Mouse (Mus musculus) c-Kit-positive CD71-positive TER-119-negative erythroid progenitor cells, embryonic 14.5 days (primary cell): ENCODE data around the gene Slc26a10.

Source experiments
- DNase-seq: peaks from one replicate; pipeline ENCODE4 v3.0.0-alpha.2; 2013; ENCODE audit warnings: low read depth

Gene Slc26a10

DNA sequence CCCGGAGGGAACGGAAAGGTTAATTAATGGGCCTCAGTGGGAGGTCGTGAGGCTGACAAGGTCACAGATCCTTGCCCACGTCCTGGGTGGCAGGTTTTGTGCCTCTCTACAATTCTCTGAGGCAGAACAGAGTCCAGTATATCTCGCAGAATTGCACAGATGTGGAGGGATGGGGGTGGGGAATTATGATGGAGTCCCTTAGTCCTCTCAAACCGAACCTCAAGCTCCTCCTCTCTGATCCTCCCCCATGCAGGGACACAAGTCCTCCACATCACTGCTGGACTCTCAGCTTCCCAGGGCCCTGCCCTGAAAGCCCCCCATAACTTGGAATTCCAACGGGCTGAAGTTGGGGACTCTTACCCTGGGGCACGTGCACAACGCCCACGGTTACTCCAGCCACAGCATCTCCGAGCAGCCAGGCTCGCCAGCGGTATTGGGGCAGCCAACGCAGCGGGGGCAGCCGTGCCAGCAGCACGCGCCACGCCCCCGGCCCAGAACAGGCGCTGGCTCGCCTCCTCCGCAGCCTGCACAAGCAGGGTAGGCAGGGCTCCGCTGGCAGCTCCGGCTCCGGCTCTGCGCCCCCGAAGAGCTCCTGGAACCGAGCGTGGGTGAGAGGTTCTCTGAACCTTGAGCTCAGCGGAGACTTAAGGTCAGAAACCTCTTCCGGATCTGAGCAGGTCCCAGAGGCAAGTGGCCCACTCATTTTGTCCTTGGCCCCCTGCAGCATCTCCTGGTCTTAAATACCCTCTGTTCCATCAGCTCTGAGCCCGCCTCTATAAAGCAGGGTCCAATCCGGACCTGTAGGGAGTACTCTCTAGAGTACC lies at the start of gene Slc26a10:
Gene Slc26a10 (minus strand): TSS at position 775 of the 824 bp plus-strand sequence.
- DNase-seq = no peak

GRCm38 (mm10) chr10:127228897-127229296 lies 48.5 kb upstream of the Slc26a10 start:
- peak; percentile 67 for DNase-seq

DNA sequence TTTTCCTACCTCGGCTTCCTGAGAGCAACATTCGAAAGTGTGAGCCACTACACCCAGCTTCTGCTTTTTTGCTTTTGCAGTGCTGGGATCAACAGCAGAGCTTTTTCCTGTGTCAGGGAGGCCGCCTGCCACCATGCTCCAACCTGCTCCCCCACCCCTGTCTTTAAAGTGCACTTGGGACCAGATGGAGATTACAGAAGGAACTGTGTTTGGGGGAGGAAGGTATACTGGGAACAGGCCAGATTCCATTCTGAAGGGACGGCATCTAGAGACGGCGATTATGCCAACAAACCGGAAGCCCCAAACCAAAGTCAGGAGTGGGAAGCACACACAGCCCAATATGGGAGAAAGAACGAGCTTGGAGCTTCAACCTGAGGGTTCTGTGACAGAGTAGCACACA lies 46.7 kb upstream of the Slc26a10 start:
- no peak for DNase-seq

- DNase-seq = no peak
Measured at GRCm38 (mm10) chr10:127226318-127226895, 46.0 kb upstream of the Slc26a10 start.

- DNase-seq = no peak
Measured at GRCm38 (mm10) chr10:127225732-127226131, 45.3 kb upstream of the Slc26a10 start.

- DNase-seq = no peak
Measured at GRCm38 (mm10) chr10:127225213-127225612, 44.8 kb upstream of the Slc26a10 start.

DNA sequence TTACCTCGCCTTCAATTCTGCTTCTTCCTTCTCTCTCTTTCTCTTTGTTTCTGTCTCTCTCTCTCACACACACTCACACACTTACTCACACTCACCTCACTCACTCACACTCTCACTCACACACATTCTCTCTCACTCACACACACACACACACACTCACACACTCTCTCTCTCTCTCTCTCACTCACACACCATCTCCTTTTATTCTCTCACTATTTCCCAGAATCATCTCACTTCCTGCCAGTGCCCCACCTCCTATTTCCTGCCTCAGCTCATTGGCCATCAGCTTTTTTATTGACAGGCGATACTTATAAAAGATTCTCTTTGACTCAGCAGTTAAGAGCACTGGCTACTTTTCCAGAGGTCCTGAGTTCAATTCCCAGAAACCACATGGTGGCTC lies 37.9 kb upstream of the Slc26a10 start:
- no peak for DNase-seq

DNA sequence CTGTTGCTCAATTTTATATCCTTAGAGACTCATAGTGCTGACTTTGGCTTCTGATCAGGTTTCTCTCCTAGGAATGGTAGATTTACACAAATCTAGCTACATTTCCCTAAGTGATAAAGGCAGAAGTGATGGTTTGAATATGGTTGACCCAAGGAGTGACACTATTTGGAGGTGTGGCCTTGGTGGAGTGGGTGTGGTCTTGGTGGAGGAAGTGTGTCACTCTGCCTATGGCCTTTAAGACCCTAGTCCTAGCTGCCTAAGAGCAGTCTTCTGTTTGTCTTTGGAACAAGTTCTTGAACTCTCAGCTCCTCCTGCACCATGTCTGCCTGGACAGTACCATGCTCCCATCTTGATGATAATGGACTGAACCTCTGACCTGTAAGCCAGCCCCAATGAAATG lies 36.7 kb upstream of the Slc26a10 start:
- no peak for DNase-seq

GRCm38 (mm10) chr10:127216456-127216855 lies 36.0 kb upstream of the Slc26a10 start:
- no peak for DNase-seq

- no peak for DNase-seq
Measured at GRCm38 (mm10) chr10:127214422-127214803, 34.0 kb upstream of the Slc26a10 start.

- DNase-seq = no peak
Measured at GRCm38 (mm10) chr10:127213704-127214421, 33.4 kb upstream of the Slc26a10 start.

DNA sequence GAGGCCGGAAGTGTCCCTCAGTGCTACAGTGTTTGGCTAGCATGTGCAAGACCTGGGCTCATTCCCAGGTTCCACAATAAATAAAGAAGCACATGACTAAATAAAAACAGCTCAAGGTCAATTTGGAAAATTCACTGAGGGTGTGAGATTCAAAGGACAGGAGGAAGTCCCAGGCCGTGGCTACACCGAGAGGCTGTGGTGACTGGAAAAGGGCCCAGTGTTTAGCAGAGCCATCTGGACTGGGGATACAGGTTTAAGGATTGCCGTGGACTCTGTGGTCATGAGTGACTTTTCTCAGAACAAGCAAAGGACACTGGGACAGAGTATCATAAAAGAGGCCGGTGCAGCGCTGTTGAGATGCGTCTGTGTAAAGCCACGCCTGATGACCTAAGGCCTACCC lies 32.8 kb upstream of the Slc26a10 start:
- no peak for DNase-seq

GRCm38 (mm10) chr10:127211414-127211854 lies 31.0 kb upstream of the Slc26a10 start, which contains the start of gene Pip4k2c:
Pip4k2c (minus strand) TSS chr10:127211585.
- peak; percentile 71 for DNase-seq

GRCm38 (mm10) chr10:127210961-127211405 lies 30.5 kb upstream of the Slc26a10 start:
- no peak for DNase-seq

DNA sequence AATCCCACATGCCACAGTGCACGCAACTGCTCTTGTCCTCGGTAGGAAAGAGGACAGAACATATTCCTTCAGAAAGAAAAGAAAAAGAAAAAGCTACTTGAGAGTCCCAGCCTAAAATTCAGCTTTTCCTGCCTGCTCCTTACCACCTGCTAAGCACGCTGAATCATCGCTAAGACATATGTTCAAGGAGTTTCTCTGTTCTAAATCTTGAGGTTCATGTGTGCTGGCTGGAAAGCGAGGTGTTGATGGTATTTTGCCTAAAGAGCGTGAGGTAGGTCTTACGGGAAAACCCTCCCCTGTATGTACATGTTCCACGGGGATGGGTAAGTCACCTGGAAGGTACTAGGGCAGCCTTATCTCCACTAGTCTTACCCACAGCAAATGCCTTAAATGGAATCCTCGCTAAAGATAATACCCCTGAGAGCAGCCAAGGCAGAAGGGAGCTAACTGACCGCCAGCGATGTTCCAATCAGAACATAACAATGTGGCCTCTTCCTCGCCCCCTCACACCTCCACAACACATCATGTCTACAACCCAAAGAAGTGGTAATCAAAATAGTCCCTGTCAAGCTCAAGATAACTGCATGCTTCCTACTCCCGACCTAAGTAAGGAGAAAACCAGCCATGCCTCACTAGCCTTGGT lies 29.6 kb upstream of the Slc26a10 start:
- no peak for DNase-seq

- DNase-seq = no peak
Measured at GRCm38 (mm10) chr10:127208921-127209320, 28.5 kb upstream of the Slc26a10 start.

DNA sequence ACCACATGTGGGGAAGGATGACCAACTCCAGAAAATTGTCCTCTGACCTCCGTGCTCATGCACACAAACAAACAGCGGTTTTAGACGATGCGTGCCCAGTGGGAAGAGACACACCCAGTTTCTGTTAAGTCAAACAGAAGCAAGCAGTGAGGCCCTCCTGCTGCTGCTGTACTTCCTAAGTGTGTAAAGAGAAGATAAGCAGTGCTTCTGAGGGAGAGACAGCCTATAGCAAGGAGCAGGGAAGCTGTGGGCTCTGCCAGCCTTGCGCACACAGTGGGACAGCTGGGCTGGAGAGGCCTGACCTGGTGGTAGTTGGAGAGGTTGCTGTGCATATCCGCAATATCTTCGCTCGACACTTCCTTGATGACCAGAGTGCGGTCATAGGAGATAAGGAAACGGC lies 24.9 kb upstream of the Slc26a10 start:
- no peak for DNase-seq

DNA sequence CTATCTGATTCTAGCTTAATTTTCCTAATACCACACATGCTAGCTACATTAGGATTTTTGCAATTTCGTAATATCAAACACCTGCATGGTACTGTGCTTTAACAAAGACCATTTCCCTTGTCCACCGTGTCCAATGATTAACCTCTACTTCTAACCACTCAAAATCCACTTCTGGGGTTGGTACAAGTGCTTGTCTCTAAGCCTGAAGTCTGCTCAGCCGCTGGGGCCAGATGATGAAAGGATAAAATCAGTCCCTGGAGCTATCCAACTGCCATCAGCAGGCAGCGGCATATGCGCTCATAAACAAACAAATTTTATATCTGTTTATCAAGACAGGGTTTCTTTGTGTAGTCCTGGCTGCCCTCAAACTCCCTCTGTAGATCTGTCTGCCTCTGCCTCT lies 24.1 kb upstream of the Slc26a10 start:
- DNase-seq = no peak

- no peak for DNase-seq
Measured at GRCm38 (mm10) chr10:127203106-127203505, 22.7 kb upstream of the Slc26a10 start.

DNA sequence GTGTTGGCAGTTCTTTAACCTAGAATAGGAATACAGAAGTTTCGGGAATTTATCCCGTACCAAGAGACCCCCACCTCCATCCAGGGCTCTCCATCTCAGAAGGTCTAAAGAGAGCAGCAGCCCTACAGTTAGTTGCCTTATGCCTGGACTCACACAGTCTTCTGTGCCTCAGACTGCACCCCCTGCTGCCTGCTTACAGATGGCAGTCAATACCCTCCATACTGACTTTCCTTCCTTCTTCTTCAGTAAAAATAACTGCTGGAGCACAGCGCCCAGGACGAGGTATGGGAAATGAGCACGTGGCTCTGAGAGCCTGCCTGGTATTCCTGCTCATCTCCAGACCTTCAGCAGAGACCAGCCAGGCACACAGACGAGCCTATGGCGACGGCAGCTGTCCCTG lies 19.8 kb upstream of the Slc26a10 start:
- no peak for DNase-seq

- DNase-seq = no peak
Measured at GRCm38 (mm10) chr10:127199474-127199873, 19.0 kb upstream of the Slc26a10 start.

GRCm38 (mm10) chr10:127199068-127199467 lies 18.6 kb upstream of the Slc26a10 start:
- DNase-seq = no peak
